Mouse (Mus musculus): ENCODE measurements around the gene 2410131K14Rik.

2410131K14Rik gene

DNA sequence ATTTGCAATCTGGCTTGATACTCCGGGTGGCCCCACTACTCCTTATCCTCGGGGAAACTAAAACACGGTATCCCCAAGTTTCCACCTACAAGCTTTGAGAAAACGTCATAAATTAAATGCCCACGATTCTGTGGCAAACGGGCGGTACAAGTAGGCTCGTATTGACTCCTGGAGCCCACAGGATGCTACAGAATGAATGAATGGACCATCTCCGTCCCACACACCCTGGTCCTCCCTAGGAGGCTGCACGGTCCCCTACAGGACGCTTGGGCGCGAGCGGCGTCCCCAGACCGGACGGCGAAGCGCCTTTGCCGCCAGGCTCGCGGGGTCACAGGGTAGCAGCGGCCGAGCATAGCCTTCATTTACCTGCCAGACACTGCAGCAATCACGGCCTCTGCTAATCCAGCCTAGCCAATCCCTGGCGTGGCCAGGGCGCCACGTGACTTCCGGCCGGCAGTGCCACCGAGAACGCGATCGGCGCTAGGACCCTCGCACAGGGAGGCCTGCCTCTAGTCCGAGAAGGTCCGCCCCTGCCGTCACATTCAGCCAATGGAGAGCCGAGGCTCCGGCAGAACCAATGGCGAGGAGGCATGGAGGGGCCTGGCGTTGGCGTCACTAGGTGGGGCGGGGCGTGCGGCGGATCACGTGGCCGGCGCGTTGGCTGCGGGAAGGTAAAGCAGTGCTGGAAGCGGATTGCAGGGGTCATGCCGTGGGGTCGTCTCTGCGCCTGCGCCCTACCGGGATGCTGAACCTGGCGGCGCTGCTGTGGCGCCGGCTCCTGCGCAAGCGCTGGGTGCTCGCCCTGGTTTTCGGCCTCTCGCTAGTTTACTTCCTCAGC is at the start of gene 2410131K14Rik, which contains the start of gene Rnft2:
Gene 2410131K14Rik, plus strand, starts transcription at position 622 of the 838 bp plus-strand sequence.
Gene Rnft2, minus strand, starts transcription at position 511 of the 838 bp plus-strand sequence.
- DNase-seq (ENCODE audit: low read depth, low spot score): peak; percentile 99

DNA sequence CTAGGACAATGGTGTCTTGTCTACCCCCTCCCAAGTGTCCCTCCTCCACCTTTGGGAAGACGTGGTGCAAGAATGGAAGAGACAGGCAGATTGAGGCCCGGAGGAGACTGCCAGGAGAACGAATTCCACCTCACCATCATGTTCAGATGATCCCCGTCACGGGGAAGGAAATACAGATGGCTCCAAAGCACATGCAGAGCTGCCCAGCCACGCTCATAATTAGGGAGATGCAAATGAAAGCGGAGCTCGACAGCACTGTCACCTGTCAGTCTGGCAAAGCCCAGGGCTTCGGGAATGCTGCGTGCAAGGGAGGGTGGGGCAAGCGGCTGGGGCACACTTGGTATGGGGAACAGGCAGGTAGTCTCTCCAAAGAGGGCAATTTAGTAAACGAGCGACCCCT is 47.6 kb upstream of the 2410131K14Rik start:
- DNase-seq (ENCODE audit: low read depth, low spot score): no peak

DNA sequence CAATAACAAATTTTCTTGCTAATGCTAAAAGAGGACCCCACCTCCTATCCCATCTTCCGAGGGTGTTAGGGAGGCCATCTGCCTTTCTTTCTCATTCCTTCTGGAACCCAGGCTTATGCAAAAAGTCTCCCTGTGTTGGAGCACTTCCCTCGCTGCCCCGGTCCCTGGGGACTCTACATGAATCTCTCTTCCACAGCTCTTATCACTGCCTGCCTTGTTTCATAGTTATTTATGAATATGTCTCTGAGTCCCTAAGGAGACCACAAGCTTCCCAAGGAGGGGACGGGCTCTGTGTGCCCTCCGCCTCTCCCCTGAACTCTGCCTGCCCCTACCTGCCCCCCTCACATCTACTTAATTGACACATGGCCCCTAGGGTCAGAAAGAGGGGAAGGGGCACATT is 45.4 kb upstream of the 2410131K14Rik start:
- no peak for DNase-seq (ENCODE audit: low read depth, low spot score)

DNA sequence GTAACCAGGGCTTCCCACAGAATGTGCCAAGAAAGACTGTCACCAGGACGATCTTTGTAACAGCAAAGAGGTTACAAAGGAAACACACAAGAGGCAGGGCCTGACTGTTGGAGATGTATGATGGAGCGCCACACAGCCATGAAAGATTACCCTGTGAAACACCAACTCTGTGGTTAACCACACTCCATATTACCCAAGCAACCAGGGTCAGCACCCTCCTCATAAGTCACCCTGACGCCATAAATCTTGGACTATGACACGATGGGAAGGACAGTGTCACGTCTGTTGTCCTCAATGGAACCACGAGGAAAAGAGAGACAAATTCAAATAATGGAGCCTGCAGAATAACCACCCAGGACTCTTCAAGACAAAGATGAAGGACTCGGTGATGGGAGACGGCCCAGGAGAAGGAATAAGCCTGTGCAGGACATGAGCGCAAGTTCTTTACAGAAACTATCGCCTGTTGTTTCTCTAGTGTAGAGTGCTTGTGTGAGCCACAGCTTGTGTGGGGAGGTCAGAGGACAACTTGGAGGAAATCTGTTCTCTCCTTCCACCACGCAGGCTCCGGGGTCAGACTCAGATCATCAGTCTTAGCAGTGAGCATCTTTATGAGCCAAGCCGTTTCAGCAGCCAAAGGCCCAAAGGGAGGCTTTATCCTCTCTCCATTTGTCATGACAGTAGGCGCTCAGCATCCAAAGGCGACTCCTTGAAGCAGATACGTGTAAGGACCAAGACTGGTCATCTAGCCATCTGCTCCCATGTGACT is 40.2 kb upstream of the 2410131K14Rik start:
- no peak for DNase-seq (ENCODE audit: low read depth, low spot score)

DNA sequence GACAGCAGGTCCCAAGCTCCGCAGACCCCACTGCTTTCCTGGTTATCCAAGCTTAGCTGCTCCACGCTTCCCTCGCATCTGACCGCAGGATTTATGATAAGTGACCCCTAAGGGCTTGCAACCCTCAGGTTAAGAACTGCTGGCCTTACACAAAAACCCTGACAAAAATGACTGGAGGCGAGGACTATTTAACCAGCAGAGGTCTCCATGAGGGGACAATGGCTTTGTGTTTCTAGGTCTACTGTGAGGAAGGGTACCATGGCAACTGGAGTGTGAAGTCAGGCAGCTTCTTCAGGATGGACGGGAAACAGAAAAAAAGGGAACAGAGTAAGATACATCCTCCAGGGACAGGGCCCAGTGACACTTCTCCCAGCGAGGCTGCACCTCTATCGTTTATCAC is 39.2 kb upstream of the 2410131K14Rik start:
- DNase-seq (ENCODE audit: low read depth, low spot score): no peak

DNA sequence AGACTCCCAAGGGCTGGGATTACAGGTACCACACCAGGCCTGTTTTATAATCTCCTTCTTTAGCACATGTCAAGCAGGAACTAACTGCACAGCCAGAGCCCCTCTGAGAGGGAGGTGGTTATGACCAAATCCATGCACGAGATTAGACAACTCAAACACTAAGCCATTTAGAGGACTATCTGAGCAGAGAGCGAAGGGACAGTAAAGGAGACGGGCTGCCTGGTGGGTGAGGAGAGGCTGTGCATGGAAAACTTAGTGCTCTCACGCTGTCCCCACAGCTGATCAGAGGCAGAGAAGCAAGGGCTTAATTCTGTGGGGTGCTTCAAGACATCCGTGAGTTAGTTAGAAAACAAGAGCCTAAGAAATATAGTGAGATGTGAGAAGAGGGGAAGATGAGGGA is 31.0 kb upstream of the 2410131K14Rik start:
- no peak for DNase-seq (ENCODE audit: low read depth, low spot score)

DNA sequence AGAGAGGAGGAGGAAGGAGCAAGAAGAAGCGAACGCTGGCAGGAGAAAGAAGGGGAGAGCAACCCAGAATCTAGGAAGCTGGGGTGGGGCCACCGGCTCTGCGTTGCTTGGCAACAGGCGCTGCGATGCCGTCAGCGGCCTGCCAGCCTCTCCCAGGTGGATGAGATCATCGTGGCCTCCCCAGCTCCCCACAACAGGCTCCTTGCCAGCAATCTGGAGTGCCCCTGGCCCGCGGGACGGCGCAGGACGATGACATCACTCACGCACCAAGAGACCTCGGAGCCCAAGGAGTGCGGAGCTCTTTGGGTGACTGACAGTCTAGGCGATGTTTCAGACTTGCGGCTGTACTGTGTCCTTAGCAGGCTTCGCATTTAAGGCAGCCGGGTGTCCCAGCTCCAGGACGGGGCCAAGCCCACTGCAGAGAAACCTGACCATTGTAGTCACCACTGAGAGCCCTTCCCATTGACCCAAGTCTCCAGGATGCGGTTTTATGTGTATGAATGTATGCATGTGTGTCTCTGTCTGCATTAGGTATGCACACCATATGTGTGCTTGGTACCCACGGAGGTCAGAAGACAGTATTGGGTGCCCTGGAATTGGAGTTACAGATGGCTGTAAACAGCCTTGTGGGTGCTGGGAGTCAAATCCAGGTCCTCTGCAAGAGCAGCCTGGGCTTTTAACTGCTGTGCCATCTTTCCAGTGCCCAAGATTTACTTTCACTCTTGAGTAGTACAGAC is 30.4 kb upstream of the 2410131K14Rik start:
- DNase-seq (ENCODE audit: low read depth, low spot score): peak; percentile 17

DNA sequence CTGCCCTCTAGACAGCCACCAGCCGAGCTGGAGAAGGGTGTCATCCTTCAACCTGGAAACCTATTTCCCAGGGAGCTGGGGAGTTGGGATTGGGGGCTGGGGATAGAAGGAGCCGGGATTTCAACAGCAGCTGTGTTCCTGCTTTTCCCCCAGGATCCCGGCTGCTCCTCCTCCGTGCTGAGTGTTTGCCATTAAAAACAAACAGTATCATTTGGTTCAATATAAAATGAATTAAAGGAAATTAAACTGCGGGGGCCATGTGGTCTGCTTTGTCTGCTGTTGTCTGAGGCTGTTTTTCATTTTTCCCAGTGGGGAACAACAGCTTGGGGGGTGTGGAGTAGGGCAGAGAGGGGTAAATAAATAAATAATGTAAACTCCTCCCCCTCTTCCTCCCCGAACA is 27.6 kb upstream of the 2410131K14Rik start:
- DNase-seq (ENCODE audit: low read depth, low spot score): no peak

DNA sequence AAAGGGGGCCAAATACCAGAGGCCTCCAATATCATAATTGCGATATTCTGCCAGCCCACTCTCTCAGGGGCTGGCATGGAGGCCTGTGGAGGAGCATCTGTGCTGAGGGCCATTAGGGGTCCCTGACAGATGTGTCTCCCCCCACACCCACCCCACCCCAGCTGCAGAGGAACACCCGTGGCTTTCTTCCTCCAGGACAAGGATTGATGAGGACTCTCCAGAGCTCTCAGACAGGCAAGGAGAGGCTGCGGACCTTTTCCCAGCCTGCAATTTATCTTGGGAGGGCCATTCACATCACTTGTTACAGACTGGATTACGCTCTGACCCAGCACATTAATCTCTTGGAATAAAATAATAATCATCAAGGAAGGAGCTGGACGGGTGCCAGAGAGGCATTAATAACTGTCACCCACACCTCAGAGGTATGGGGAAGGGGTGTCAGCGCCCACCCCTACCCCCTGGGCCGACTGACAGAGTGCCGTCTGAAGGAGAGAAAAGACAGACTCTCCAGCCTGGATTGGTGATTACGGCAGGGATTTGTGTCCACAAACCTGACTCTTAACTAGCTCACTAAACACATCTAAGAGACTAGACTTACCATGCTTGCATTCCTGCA is 21.8 kb upstream of the 2410131K14Rik start:
- no peak for DNase-seq (ENCODE audit: low read depth, low spot score)

DNA sequence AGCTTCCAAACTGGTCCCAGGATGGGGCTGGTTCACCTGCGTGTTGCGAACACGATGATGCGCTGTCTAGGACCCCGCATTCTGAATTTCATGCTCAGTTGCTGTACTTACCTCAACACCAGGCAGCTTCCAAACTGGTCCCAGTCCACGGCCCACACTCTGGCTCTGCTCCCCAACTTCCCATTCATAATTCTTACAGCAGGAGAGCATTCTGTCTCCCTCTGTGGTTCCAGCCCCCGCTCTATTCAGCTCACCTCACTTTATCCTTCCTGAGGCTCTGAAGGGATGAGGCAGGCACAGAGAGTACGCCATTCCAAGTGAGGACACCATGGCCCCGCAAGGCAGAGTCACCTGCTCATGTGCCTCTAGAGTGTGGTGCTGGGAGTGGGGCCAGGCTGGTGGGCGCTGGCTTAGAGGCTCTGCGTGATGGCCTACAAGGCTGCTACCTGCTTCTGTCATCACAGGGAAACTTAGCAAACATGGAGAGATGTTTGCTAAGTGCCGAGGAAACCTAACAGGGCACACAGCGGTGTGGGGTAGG is 14.9 kb upstream of the 2410131K14Rik start:
- DNase-seq (ENCODE audit: low read depth, low spot score): no peak

DNA sequence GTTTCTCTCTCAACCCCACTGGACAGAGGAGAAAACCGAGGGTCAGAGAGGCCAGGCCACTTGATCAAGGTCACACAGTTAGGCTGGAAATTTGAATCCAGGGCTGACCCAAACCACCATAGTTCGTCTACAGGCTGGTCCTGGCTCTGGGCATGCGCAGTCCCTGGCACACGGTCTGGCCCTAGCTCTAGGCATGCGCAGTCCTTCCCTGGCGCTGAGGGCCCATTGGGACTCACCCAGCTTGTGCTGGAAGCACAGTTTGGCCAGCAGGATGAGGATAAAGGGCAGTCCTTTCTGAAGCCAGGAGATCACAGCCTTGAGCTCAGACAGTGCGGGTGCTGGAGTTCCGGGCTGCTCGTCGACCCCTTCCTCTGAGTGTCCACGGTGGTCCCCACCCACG is 8.1 kb upstream of the 2410131K14Rik start:
- DNase-seq (ENCODE audit: low read depth, low spot score): no peak

DNA sequence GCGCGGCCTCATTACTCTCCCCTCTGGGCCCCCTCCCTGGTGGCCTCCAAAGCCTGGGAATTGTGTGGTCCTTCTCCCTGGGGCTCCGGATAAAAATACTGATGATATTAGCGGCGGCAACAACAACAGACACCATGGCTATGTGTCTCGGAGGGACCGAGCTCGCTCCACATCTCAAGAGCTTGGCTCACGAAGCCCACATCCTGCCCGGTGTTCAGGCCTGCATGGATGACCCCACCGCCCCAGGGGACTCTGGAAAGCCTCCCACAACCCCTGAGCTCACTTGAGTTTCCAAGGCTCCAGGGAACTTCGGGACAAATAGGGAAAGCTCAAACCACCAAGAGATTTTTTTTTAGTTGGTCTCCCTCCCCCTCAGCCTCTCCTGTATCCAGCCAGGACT is 5.4 kb upstream of the 2410131K14Rik start:
- no peak for DNase-seq (ENCODE audit: low read depth, low spot score)

DNA sequence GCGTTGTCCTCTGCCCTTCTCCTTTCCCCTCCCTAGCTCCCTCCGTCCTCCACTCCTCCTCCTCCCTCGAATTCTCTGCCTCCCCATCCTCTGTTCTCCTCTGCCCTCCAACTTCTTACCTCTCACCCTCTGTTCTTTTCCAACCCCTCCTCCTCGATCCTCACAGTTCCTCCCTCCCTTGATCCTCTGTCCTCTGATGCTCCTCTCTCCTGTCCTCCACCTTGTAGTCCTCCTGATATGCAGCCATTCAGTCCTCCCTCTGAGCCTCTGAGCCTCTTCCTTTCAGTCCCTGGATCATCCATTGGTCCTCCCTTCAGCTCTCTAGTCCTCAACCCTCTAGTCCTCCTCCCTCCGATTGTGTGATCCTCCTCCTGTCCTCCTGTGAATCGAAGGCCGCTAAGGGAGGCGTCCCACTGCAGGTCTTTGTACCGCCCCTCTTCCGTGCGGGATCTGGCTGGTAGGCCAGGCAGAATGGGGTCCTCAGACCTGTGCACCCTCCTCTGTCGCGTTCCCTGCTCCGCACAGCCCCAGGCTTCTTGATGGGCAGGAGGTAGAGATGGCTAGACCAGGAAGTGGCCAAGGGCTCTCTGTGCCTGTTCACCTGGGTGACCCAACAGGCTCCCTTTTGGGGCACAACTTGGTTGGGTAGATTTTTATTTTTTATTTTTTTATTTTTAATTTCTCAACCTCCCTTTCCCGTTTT is 730 bp downstream of the 2410131K14Rik start:
- no peak for DNase-seq (ENCODE audit: low read depth, low spot score)

DNA sequence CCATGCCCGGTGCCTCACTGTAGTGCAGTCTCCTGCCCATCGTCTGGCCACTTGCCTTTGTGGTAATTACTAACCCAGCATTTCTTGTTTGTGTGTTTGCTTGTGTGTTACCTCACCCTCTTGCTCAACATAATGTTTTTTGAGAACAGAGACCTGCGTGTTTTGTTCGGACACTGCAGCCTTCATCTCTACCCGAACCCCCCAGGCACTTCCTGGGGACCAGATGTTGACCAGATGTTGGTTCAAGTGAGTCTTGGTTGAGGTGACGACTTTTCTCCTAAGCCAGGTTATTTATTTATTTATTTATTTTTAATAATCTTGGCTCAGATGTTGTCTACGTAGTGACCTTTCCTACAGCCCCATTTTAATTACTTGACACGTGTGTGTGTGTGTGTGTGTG is 2.4 kb downstream of the 2410131K14Rik start:
- DNase-seq (ENCODE audit: low read depth, low spot score): no peak

DNA sequence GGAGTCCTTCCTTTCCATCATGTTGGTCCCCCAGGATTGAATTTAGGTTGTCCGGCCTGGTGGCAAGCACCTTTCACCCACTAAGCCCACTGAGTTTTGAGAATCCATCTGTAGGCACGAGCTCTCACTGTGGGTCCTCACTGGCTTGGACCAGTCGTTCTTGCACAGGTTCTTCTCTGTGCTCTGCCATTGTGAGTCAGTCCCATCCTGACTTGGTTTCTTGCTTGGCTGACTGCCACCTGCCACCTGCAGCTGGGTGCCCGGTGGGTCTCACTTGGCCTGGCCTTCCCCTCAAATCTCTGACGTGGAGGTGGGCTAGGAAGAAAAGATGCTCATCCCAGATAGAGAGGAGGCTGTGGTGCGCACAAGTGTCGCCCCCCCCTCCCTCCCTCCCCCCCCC is 6.0 kb downstream of the 2410131K14Rik start:
- DNase-seq (ENCODE audit: low read depth, low spot score): no peak

DNA sequence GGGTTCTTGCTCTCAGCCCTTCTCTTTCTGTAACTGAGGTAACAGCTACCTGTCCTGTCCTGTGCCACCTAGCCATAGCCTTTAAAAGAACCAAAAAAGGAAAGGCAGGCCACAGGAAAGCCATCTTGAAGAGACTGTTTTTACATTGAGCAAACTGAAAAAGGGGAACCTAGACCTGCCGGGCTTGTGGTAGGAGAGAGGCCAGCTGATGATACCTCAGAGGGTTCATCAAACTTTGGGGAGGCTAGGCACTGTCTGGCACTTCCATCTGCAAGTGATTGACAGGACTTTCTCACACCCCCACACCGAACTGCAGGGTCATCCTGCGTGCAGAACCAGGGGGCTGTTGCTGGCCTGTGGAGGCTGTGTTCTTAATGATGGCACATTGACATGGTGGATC is 8.5 kb downstream of the 2410131K14Rik start:
- DNase-seq (ENCODE audit: low read depth, low spot score): no peak

DNA sequence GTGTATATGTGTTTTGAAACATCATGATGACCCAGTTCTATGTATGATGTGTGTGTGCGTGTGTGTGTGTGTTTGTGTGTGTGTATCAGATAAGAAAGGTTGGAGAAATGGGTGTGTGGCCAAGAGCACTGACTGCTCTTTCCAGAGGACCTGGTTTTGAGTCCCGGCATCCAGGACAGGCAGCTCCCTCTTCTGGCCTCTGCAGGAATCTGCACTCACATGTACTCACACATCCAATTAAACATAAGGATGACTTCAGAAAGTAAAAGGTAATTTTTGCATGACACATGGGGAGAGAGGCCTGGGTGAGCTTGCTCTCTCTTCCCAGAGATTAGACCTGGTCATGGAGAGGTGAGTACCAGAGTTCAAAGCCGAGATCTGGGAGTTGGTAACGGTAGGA is 12.0 kb downstream of the 2410131K14Rik start:
- no peak for DNase-seq (ENCODE audit: low read depth, low spot score)

DNA sequence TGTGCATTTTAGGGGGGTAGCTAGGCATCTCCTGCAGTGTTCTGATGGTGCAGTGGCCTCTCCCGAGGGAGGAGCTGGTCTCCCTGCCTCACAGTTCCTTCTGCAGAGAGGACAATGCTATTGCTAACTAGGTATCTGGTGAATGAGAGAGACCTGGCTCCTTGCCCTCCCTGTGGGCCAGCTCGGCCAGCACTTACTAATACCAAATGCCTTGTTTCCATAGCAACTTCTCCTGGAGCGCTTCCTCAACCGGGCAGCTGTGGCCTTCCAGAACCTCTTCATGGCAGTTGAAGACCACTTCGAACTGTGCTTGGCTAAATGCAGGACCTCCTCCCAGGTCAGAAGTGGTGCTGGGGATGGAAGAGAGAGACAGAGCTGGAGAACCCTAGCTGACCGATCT is 14.1 kb downstream of the 2410131K14Rik start:
- DNase-seq (ENCODE audit: low read depth, low spot score): no peak

DNA sequence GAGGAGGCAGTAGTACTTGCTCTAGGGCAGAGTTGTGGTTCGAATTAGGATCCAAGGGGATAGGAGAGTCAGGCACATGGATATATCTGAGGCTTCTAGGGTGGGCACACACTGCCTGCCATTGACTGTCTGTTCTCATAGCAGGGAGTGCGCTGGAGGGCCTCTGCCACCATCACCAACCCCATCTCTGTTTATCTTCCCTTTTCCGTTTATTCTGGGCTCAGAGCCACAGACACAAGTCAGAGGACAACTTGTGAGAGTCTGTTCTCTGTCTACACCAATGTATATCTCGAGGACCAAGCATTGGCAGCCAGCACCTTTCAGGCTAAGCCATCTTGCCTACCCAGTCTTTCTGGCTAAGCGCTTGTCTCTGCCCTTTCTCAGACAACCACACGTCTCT is 14.6 kb downstream of the 2410131K14Rik start:
- DNase-seq (ENCODE audit: low read depth, low spot score): no peak

DNA sequence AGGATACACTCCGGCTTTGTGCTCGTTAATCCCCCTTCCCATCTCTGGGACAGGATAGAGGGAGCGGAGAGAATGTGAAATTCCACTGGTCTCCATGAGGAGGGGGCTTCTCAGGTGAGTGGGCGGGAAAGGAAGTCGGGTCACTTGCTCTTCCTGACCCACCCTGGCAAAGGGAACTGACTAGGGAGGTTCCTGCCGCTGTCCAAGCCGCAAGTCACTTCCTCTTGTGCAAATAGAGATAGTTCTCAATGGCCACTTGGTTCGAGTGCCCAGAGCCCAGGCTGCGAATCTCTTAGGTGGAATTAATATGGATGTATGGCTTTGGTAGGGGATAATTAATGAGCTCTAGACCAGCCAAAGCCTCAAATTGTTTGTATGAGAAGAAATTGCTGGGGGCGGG is 15.0 kb downstream of the 2410131K14Rik start:
- DNase-seq (ENCODE audit: low read depth, low spot score): no peak

DNA sequence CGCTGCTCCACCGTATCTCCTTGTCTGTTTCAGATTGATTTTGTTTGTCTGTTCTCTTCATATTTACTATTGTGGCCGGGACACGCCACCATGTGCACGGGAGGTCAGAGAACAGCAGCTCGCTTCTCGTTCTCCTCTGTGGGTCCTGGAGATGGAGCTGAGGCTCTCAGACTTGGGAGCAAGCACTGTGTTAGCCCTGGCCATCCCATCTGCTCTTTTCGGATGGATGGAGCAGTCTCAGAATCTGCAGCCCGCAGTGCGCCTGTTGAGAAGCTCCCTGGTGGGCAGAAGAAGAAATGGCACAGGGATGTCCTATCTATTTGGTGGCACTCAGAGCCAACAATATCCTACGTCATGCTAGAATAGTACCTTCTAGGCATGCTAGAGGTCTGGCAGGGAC is 15.6 kb downstream of the 2410131K14Rik start:
- no peak for DNase-seq (ENCODE audit: low read depth, low spot score)
